Mouse (Mus musculus) mouse trophoblast stem cell (cell line): ENCODE data around the gene Tacc2.
"Not testable (repeated sequence)": the region's sequence is repeated elsewhere in the genome, so short reads cannot be mapped to it uniquely, and the experiment has no call there.

Source experiments
- in situ Hi-C, 2 experiments: fragments of 300-500 bp; cut with MseI, MboI; formaldehyde crosslinking; loops; 2 replicates in 1 of 2; 3 replicates in 1 of 2; pipeline ENCODE4 v1.15.1; 2025

Gene Tacc2

GRCm38 (mm10) chr7:130577388-130578003 lies at the start of gene Tacc2:
Gene Tacc2 (plus strand): TSS chr7:130577438.
- in situ Hi-C loops, result no loop called here

DNA sequence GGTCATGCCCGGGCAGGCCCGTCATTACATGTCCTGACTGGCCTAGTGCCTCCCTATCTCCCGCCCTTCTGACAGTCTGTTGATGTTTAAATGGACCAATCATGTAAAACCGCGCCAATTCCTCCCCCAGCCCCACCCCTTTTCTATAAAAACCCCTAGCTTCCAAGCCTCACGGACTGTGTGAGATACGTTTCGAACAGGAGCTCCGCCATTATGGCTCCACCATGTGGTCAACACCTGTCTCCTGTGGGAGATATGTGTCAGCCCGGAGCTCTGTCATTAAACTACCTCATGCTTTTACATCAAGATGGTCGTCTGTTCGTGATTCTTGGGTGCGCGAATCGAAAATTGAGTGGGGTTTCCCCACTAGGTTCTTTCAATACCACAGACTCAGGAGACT lies 46.1 kb upstream of the Tacc2 start:
- in situ Hi-C loops, result not testable (repeated sequence)

DNA sequence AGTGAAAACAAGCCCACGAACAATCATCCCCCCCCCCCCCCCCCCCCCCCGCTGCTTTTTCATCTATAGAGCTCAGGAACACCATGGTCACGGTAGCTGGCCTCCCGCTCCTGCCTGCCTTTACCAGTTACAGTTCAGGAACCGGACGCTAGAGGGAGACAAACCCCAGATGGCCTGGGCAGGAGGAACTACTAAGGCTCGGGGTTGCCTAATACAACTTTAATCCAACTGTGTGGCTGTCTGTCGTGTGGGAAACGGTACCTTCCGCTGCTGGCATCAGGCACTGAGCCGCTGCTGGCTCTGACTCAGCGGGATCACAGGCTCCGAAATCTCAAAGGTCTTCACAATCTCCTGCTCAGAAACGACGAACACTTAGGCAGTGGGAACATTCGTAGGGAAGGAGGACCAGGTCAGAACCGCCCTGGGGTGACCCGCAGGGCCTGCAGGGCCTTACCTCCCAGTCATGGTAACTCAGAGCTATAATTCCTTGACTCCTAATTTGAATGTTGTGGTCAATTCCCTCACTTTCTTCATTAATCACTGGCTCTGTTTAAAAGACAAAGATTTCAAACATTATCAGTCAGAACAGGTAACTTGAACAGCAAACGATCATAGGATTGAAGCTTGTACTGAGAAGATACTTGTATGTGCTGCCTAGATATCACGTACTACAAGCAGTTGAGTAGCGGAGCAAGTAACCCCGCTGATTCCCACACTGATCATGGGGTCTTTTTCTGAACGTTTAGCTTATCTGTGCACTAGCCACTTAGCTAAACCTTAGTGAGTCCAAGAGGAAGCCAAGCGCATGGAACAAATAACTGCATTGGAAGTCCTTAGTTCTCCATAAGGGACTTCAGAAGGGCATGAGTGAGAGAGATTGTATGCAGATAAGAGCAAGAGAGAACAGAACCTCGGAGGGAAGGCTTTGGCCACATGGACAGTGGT lies 43.6 kb upstream of the Tacc2 start:
- in situ Hi-C loops, result no loop called here

- in situ Hi-C loops, result no loop called here
Observed at GRCm38 (mm10) chr7:130535174-130535573, 42.1 kb upstream of the Tacc2 start.

GRCm38 (mm10) chr7:130537068-130537467 lies 40.2 kb upstream of the Tacc2 start:
- in situ Hi-C loops, result no loop called here

DNA sequence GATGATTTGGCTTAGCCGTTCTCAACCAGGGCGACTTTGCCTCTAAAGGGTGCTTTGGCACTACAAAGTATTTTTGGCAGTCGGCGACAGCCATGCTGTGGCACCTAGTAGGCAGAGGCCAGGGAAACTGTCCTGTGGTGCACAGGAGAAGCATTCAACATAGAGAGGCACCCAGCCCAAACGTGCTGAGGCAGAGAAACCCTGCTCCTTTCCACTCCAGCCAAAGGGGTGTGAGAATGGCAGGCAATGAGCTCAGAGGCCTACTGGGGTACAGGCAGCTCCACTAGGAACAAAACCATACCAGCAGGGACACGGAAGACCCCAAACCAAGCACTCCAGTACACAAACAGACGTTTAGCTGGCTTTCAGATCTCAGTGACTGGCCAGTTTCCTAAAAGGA lies 37.1 kb upstream of the Tacc2 start:
- in situ Hi-C loops, result no loop called here

- in situ Hi-C loops, result no loop called here
Observed at GRCm38 (mm10) chr7:130543181-130543580, 34.1 kb upstream of the Tacc2 start.

GRCm38 (mm10) chr7:130545401-130545800 lies 31.8 kb upstream of the Tacc2 start:
- in situ Hi-C loops, result no loop called here

- in situ Hi-C loops, result no loop called here
Observed at GRCm38 (mm10) chr7:130545893-130546292, 31.3 kb upstream of the Tacc2 start.

- in situ Hi-C loops, result no loop called here
Observed at GRCm38 (mm10) chr7:130546421-130546790, 30.8 kb upstream of the Tacc2 start.

GRCm38 (mm10) chr7:130546791-130547484 lies 30.3 kb upstream of the Tacc2 start:
- in situ Hi-C loops, result no loop called here

DNA sequence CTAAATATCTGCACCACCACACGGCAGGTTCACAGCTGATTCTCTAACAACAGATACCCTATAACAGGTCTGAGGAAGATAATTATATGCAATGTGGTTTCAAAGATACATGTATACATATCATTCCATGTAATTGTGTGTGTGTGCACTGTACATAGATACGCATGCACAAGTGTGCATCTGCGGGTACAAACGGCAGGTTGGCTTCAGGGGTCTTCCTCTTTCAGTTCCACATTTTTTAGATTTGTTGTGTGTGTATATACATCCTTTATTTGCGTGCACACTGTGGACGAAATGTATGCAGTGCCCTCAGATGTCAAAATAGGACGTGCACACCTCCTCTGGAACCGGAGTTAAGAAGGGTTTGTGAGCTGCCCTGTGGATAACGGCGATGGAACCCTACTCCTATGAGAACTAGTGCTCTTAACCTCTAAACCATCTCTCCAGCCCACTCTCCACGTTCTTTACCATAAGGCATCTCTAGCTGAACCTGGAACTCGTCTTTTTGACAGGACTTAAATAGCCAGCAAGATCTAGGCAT lies 29.5 kb upstream of the Tacc2 start:
- in situ Hi-C loops, result no loop called here

GRCm38 (mm10) chr7:130552780-130553179 lies 24.5 kb upstream of the Tacc2 start:
- in situ Hi-C loops, result no loop called here

- in situ Hi-C loops, result no loop called here
Observed at GRCm38 (mm10) chr7:130553321-130553720, 23.9 kb upstream of the Tacc2 start.

DNA sequence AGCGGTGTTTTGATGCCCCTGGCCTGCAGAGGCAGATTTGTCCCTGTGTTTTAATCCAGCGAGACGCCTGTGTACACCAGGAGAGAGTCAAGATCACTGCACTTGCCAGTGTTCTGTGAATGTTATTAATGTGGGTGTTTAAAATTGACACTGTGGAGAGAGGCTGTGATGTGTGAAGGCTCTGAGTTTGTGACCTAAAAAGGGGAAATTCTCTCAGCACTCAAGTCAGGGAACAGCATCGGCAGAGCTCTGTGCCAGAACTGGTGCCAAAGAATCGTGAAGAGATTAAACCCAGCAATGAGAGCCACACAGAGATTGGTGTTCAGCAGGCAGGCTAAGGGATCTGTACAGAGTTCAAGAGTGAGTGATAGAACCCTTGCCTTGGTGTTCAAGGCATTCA lies 21.6 kb upstream of the Tacc2 start:
- in situ Hi-C loops, result no loop called here

- in situ Hi-C loops, result no loop called here
Observed at GRCm38 (mm10) chr7:130558592-130558991, 18.6 kb upstream of the Tacc2 start.

- in situ Hi-C loops, result no loop called here
Observed at GRCm38 (mm10) chr7:130560933-130561332, 16.3 kb upstream of the Tacc2 start.

DNA sequence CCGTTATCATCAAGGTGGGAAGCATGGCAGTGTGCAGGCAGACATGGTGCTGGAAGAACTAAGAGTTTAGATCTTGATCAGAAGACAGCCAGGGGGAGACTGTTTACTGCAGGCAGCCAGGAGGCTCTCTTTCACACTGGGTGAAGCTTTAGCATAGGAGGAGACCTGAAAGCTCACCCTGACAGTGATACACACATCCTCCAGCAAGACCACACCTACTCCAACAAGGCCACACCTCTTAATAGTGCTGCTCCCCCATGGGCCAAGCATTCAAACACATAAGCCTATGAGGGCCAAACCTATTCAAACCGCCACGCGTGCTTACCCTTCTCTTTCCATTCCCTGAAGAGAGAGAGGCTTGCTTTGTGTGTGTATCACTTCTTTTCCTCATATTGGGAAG lies 14.0 kb upstream of the Tacc2 start:
- in situ Hi-C loops, result no loop called here

DNA sequence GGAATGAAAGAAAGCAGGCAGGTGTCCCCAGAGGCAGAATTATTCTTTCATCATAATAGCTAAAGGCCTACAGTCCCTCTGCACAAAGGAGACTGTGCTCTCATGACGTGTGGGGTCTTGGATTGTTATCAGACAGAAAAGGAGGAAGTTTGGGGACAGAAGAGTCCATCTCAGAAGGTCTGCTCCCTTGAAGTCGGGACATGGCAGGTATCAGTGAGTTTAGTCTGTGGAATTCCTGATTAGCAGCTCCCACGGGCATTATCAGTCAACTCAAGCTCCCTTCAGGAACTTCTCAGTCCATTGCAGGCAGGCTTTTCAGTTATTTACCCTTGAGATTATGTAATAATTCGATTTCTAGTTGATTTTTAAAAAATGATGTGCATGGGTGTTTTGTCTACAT lies 13.4 kb upstream of the Tacc2 start:
- in situ Hi-C loops, result no loop called here

DNA sequence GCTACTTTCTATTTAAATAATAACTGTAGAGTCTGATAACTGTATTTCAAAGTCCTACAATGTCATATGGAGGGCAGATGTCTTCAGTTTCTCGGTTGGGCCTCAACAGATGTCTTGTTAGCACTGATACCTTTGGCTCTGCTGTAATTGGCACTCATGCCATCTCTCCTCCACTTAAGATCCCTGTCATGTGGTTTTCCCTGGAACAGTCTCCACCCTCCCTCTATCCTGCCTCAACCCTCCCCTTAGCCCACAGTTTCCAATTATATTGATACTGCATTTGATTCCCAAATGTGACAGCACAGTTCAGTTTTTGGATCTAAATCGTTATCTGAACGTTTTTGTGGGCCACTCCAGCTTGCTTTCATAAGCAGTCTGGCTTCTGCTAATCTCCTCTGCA lies 12.6 kb upstream of the Tacc2 start:
- in situ Hi-C loops, result no loop called here

GRCm38 (mm10) chr7:130568783-130569436 lies 8.3 kb upstream of the Tacc2 start:
- in situ Hi-C loops, result no loop called here

GRCm38 (mm10) chr7:130570472-130570871 lies 6.8 kb upstream of the Tacc2 start:
- in situ Hi-C loops, result no loop called here
